Mouse (Mus musculus): ENCODE results near the gene Nphs1. TPM values are rescaled to one million over a fixed set of nuclear protein-coding genes. Genes with fewer than 3 reads are reported as not detected.
A peak's percentile ranks its signal among the peaks of the same experiment; 100 is the strongest.

Gene Nphs1
- polyA plus RNA-seq, 2 experiments = 0.06 to 0.23 TPM

- Histone ChIP-seq H3K27ac (replicated peaks; ENCODE audit: low read depth, low read length) (no peak overlapping the region), H3K9me3 (ENCODE audit: control insufficient read depth, low read length) (no peaks in the 10 kb centered on the region), H3K4me2 (replicated peaks; ENCODE audit: low read depth, low read length, severe bottlenecking) (peak overlapping the region; percentile 43), H3K9ac (ENCODE audit: low read depth, low read length, severe bottlenecking) (no peak overlapping the region), H3K36me3 (ENCODE audit: control insufficient read depth, insufficient read depth, low read length) (no peaks in the 10 kb centered on the region), H3K4me1 (ENCODE audit: control insufficient read depth, insufficient read depth, low read length) (no peaks in the 10 kb centered on the region), H3K27me3 (ENCODE audit: control insufficient read depth, insufficient read depth, low read length) (no peaks in the 10 kb centered on the region), H3K4me3 (replicated peaks; ENCODE audit: low read length) (peak overlapping the region; percentile 15)
- no peak for TF ChIP-seq POLR2A (IDR thresholded peaks at IDR 0.05; ENCODE audit: borderline replicate concordance, extremely low read depth, insufficient read depth, insufficient read length)
- DNase-seq (ENCODE audit: low spot score) (no peak), ATAC-seq (ENCODE audit: low FRiP score, low read depth) (no peak)
- 5% methylated on average over 31 of the region's 32 CpGs for WGBS
Observed at GRCm38 (mm10) chr7:30477415-30478381, 19.6 kb downstream of the Nphs1 start.

- WGBS = 11% methylated on average over 8 of the region's 8 CpGs
- no peak overlapping the region for H3K4me3 ChIP-seq (replicated peaks; ENCODE audit: low read length)
- no peak overlapping the region for H3K9ac ChIP-seq (ENCODE audit: low read depth, low read length, severe bottlenecking)
- ATAC-seq (ENCODE audit: low FRiP score, low read depth) (no peak), DNase-seq (ENCODE audit: low spot score) (peak; percentile 65)
- no peak overlapping the region for H3K27ac ChIP-seq (replicated peaks; ENCODE audit: low read depth, low read length)
- TF ChIP-seq POLR2A (IDR thresholded peaks at IDR 0.05; ENCODE audit: borderline replicate concordance, extremely low read depth, insufficient read depth, insufficient read length) = no peak
- no peaks in the 10 kb centered on the region for H3K36me3 ChIP-seq (ENCODE audit: control insufficient read depth, insufficient read depth, low read length)
- no peaks in the 10 kb centered on the region for H3K27me3 ChIP-seq (ENCODE audit: control insufficient read depth, insufficient read depth, low read length)
- H3K9me3 ChIP-seq (ENCODE audit: control insufficient read depth, low read length) = no peaks in the 10 kb centered on the region
- no peak overlapping the region for H3K4me2 ChIP-seq (replicated peaks; ENCODE audit: low read depth, low read length, severe bottlenecking)
- no peaks in the 10 kb centered on the region for H3K4me1 ChIP-seq (ENCODE audit: control insufficient read depth, insufficient read depth, low read length)
Observed at GRCm38 (mm10) chr7:30484250-30484649, 26.1 kb downstream of the Nphs1 start.

GRCm38 (mm10) chr7:30490251-30490956, 32.3 kb downstream of the Nphs1 start:
- 33% methylated on average over 16 of the region's 16 CpGs for WGBS
- no peaks in the 10 kb centered on the region for H3K36me3 ChIP-seq (ENCODE audit: control insufficient read depth, insufficient read depth, low read length)
- TF ChIP-seq POLR2A (IDR thresholded peaks at IDR 0.05; ENCODE audit: borderline replicate concordance, extremely low read depth, insufficient read depth, insufficient read length) = no peak
- H3K4me1 ChIP-seq (ENCODE audit: control insufficient read depth, insufficient read depth, low read length) = no peaks in the 10 kb centered on the region
- H3K4me2 ChIP-seq (replicated peaks; ENCODE audit: low read depth, low read length, severe bottlenecking) = no peak overlapping the region
- peak; percentile 43 for DNase-seq (ENCODE audit: low spot score)
- no peak overlapping the region for H3K27ac ChIP-seq (replicated peaks; ENCODE audit: low read depth, low read length)
- no peaks in the 10 kb centered on the region for H3K27me3 ChIP-seq (ENCODE audit: control insufficient read depth, insufficient read depth, low read length)
- no peak for ATAC-seq (ENCODE audit: low FRiP score, low read depth)
- no peak overlapping the region for H3K4me3 ChIP-seq (replicated peaks; ENCODE audit: low read length)
- H3K9me3 ChIP-seq (ENCODE audit: control insufficient read depth, low read length) = no peaks in the 10 kb centered on the region
- H3K9ac ChIP-seq (ENCODE audit: low read depth, low read length, severe bottlenecking) = no peak overlapping the region

GRCm38 (mm10) chr7:30490957-30491307, 32.8 kb downstream of the Nphs1 start:
- Histone ChIP-seq H3K4me3 (replicated peaks; ENCODE audit: low read length) (no peak overlapping the region), H3K4me2 (replicated peaks; ENCODE audit: low read depth, low read length, severe bottlenecking) (no peak overlapping the region), H3K9me3 (ENCODE audit: control insufficient read depth, low read length) (no peaks in the 10 kb centered on the region), H3K36me3 (ENCODE audit: control insufficient read depth, insufficient read depth, low read length) (no peaks in the 10 kb centered on the region), H3K27ac (replicated peaks; ENCODE audit: low read depth, low read length) (no peak overlapping the region), H3K4me1 (ENCODE audit: control insufficient read depth, insufficient read depth, low read length) (no peaks in the 10 kb centered on the region), H3K9ac (ENCODE audit: low read depth, low read length, severe bottlenecking) (no peak overlapping the region), H3K27me3 (ENCODE audit: control insufficient read depth, insufficient read depth, low read length) (no peaks in the 10 kb centered on the region)
- DNase-seq (ENCODE audit: low spot score) = no peak
- no peak for ATAC-seq (ENCODE audit: low FRiP score, low read depth)
- WGBS = 23% methylated on average over 6 of the region's 6 CpGs
- no peak for TF ChIP-seq POLR2A (IDR thresholded peaks at IDR 0.05; ENCODE audit: borderline replicate concordance, extremely low read depth, insufficient read depth, insufficient read length)

- Histone ChIP-seq H3K4me3 (replicated peaks; ENCODE audit: low read length) (no peak overlapping the region), H3K27me3 (ENCODE audit: control insufficient read depth, insufficient read depth, low read length) (no peaks in the 10 kb centered on the region), H3K27ac (replicated peaks; ENCODE audit: low read depth, low read length) (no peak overlapping the region), H3K36me3 (ENCODE audit: control insufficient read depth, insufficient read depth, low read length) (no peaks in the 10 kb centered on the region), H3K9ac (ENCODE audit: low read depth, low read length, severe bottlenecking) (no peak overlapping the region), H3K4me1 (ENCODE audit: control insufficient read depth, insufficient read depth, low read length) (no peaks in the 10 kb centered on the region), H3K9me3 (ENCODE audit: control insufficient read depth, low read length) (no peaks in the 10 kb centered on the region), H3K4me2 (replicated peaks; ENCODE audit: low read depth, low read length, severe bottlenecking) (no peak overlapping the region)
- TF ChIP-seq POLR2A (IDR thresholded peaks at IDR 0.05; ENCODE audit: borderline replicate concordance, extremely low read depth, insufficient read depth, insufficient read length) = no peak
- WGBS = 17% methylated on average over 4 of the region's 4 CpGs
- peak; percentile 45 for DNase-seq (ENCODE audit: low spot score)
- no peak for ATAC-seq (ENCODE audit: low FRiP score, low read depth)
Observed at GRCm38 (mm10) chr7:30492765-30493164, 34.6 kb downstream of the Nphs1 start.
